Mouse (Mus musculus): ENCODE results near the gene Ddx3x.
A peak's percentile ranks its signal among the peaks of the same experiment; 100 is the strongest.

DNA sequence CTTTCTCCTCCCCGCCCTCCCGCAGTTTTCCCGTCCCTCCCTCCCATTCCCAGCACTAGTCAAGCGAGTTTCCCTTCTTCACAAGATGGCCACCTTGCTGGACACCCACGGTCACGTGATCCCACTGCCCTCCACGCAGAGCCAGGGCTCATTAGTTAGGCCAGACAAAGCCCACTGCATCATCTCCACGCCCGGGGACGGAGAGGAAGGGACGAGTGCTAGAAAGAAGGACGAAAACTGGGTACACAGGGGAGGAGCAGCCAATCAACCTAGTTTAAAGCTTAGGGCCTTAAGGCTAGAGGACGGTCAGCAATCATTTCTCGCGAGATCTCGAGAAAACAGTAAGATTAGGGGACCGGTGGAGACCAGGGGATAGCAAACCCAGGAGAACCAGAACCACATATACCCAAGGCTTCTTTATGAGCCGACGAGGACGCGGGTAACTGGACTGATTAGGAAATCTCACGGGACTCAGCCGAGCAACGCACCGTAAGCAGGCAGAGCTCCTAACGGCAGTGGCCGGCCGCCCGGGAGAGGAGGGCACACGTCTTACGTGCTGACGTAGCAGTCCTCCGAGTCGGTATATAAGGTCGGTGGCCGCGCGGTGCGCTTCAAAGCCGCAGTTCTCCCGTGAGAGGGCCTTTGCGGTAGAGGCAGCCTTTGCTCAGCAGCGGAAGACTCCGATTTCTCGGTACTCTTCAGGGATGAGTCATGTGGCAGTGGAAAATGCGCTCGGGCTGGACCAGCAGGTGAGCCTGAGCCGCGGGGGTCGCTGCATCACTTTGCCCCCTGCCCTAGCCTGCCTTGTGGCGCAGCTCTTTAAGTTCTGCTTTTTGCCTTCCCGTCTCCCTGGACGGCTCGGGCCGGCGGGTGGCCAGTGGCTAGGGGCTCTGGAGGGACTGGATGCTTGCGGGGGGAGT is at the start of gene Ddx3x:
- TF ChIP-seq EP300 (IDR thresholded peaks at IDR 0.05; ENCODE audit: low read depth), result 0 out of 2 replicates have a peak, but pooled peaks have one; percentile 24
- no peak for TF ChIP-seq CTCF (IDR thresholded peaks at IDR 0.05; ENCODE audit: low read depth)
